Mouse (Mus musculus) forebrain, embryonic 14.5 days (tissue): ENCODE data around the gene Armc8. TPM values are rescaled to one million over a fixed set of nuclear protein-coding genes. Genes with fewer than 3 reads are reported as not detected.

Experiments
- polyA plus RNA-seq: library from polyadenylated mRNA; unstranded; fragments of >200 nt; fragmentation: Nextera tagmentation; extraction: Ambion mirVana; gene quantifications from 2 replicates; pipeline ENCODE4 v1.2.1, GENCODE M21; 2014

Armc8 gene
- polyA plus RNA-seq, 1 experiment from 2014 or later, result 60.6 TPM

Other genes starting within 250 kb of the Armc8 start
- gene Esyt3, start 210.3 kb downstream of the Armc8 start, polyA plus RNA-seq, result 0.52 and 0.58 TPM in 2 replicates
- gene Mras, start 131.5 kb downstream of the Armc8 start, polyA plus RNA-seq, result 51.8 and 56.8 TPM in 2 replicates
- gene Nme9, start 117.4 kb downstream of the Armc8 start, polyA plus RNA-seq, result 0.54 and 1.5 TPM in 2 replicates
- gene Dbr1, start 6.9 kb upstream of the Armc8 start, polyA plus RNA-seq, result 22.0 and 23.5 TPM in 2 replicates
- not detected in 2 replicates for gene A4gnt, start 43.6 kb upstream of the Armc8 start, polyA plus RNA-seq
- 6.4 and 7.2 TPM in 2 replicates for gene Dzip1l, start 60.6 kb upstream of the Armc8 start, polyA plus RNA-seq
- not detected in 2 replicates for gene Cldn18, start 148.4 kb upstream of the Armc8 start, polyA plus RNA-seq